In the genomic region with DNA sequence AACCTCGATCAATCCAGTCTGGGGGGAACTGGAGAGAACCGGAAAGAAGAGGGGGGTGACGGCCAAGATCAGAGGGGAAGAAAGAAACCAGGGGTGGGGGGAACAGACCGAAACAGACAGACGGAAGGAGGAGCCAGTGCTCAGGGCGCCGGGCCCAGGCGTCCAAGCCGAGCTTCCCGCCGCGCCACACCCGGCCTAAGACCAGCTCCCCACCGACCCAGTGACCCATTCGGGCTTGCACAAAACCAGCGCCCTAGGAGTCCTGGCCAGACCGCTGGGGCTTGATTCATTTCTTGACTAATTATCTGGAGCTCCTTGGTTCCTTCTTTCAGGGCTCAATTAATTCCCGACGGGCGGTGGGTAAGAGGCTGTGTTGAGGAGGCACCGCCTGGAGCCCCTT, we compare ENCODE assay signal across 14 mouse cellular contexts. TPM values are rescaled to one million over a fixed set of nuclear protein-coding genes. Genes with fewer than 3 reads are reported as not detected.
DNase-seq lines count a peak whose midpoint lies in the region; ATAC-seq and TF ChIP-seq lines count a peak whose summit lies in the region.
"Had no signal": no experiment of that assay in that cellular context is flagged by ENCODE, and none has a peak within 500 bp of the region (broad histone marks: within the 10 kb centered on the region; RNA-seq: fewer than 3 reads in every experiment).

No protein-coding gene starts in this region.

- TF ChIP-seq CTCF in ES-Bruce4 (IDR thresholded peaks at IDR 0.05; ENCODE audit: low read depth, low read length), result no peak

- no peaks in the 10 kb centered on the region for H3K36me3 ChIP-seq in kidney, embryonic 14.5 days (ENCODE audit: control insufficient read depth, insufficient read depth, low read length)
- no peaks in the 10 kb centered on the region for H3K36me3 ChIP-seq in ES-Bruce4 (ENCODE audit: control insufficient read depth, insufficient read depth, low read length, poor library complexity, severe bottlenecking)
- H3K36me3 ChIP-seq in limb, embryonic 11.5 days (ENCODE audit: control insufficient read depth, insufficient read depth, low read length), result no peaks in the 10 kb centered on the region

- ATAC-seq in kidney, embryonic 14.5 days (ENCODE audit: low FRiP score, low TSS enrichment), result no peak
- ATAC-seq in limb, embryonic 11.5 days (ENCODE audit: insufficient number of reproducible peaks, low FRiP score, low TSS enrichment, low read depth), result no peak
- ATAC-seq: intestine, embryonic 16.5 days had no signal

- no peak overlapping the region for H3K4me2 ChIP-seq in kidney, embryonic 14.5 days (replicated peaks; ENCODE audit: low read depth, low read length)
- peak overlapping the region; percentile 27; the same call in 1 of the 2 replicates for H3K4me2 ChIP-seq in limb, embryonic 11.5 days (ENCODE audit: low read depth, severe bottlenecking)
- H3K4me2 ChIP-seq: liver, embryonic 11.5 days had no signal

- no peak overlapping the region; the same call in 1 of the 2 replicates for H3K4me3 ChIP-seq in kidney, embryonic 14.5 days (ENCODE audit: low read length)
- peak overlapping the region; percentile 23; the same call in 1 of the 2 replicates for H3K4me3 ChIP-seq in ES-Bruce4 (ENCODE audit: low read depth, low read length)
- no peak overlapping the region for H3K4me3 ChIP-seq in limb, embryonic 11.5 days (ENCODE audit: low read depth, low read length)

- H3K4me1 ChIP-seq in kidney, embryonic 14.5 days (ENCODE audit: control insufficient read depth, insufficient read depth, low read length), result no peaks in the 10 kb centered on the region
- peaks cover 4% of the 10 kb centered on the region for H3K4me1 ChIP-seq in ES-Bruce4 (ENCODE audit: control insufficient read depth, insufficient read depth, low read length)
- 0 out of 2 replicates have a peak, but pooled peaks cover 3% of the 10 kb centered on the region for H3K4me1 ChIP-seq in limb, embryonic 11.5 days (ENCODE audit: control insufficient read depth, insufficient read depth, low read length)

- TF ChIP-seq EP300 in ES-Bruce4 (IDR thresholded peaks at IDR 0.05; ENCODE audit: insufficient read depth, low read depth, low read length), result no peak

- H3K9me3 ChIP-seq in kidney, embryonic 14.5 days (ENCODE audit: control insufficient read depth, low read length), result no peaks in the 10 kb centered on the region
- H3K9me3 ChIP-seq in ES-Bruce4 (replicated peaks; ENCODE audit: control insufficient read depth, insufficient read depth, low read length, poor library complexity, severe bottlenecking), result no peaks in the 10 kb centered on the region
- H3K9me3 ChIP-seq in limb, embryonic 11.5 days (ENCODE audit: control insufficient read depth, low read length), result no peaks in the 10 kb centered on the region

- 2% methylated on average over 20 of the region's 21 CpGs for WGBS in kidney, embryonic 14.5 days
- 2% methylated on average over 21 of the region's 21 CpGs for WGBS in limb, embryonic 11.5 days

- TF ChIP-seq POLR2A in ES-Bruce4 (IDR thresholded peaks at IDR 0.05; ENCODE audit: insufficient read depth, low read length), result no peak

- no peak for DNase-seq in kidney, postnatal 4 days
- peak; percentile 63 for DNase-seq in Muller cell, postnatal 12 days (ENCODE audit: inconsistent ontology term)
- DNase-seq in limb, embryonic 11.5 days (ENCODE audit: low spot score), result peak; percentile 36
- no peak for DNase-seq in testis, postnatal 10 days (ENCODE audit: low spot score)
- DNase-seq in ovary, postnatal 36 days (ENCODE audit: low spot score), result no peak
- DNase-seq: adrenal gland, postnatal 10 days; cerebellum, adult 9-10 months; heart, adult 11 months; right cerebral cortex, postnatal 14 days; thymus, postnatal 14 days had no signal

- no peak overlapping the region for H3K27ac ChIP-seq in kidney, embryonic 14.5 days (ENCODE audit: low read depth, low read length)
- no peak overlapping the region for H3K27ac ChIP-seq in ES-Bruce4 (ENCODE audit: insufficient read depth, low read length)
- H3K27ac ChIP-seq in limb, embryonic 11.5 days (replicated peaks; ENCODE audit: low read depth, low read length), result no peak overlapping the region

- H3K9ac ChIP-seq in kidney, embryonic 14.5 days (ENCODE audit: low read depth, low read length), result peak overlapping the region; percentile 28; the same call in 1 of the 2 replicates
- H3K9ac ChIP-seq in ES-Bruce4 (ENCODE audit: low read depth, poor library complexity, severe bottlenecking), result 0 out of 2 replicates have a peak overlapping the region, but pooled peaks have one; percentile 46
- H3K9ac ChIP-seq in limb, embryonic 11.5 days (ENCODE audit: low read length), result no peak overlapping the region

- H3K27me3 ChIP-seq in kidney, embryonic 14.5 days (ENCODE audit: control insufficient read depth, insufficient read depth, low read length), result peaks cover 73% of the 10 kb centered on the region
- peaks cover 2% of the 10 kb centered on the region for H3K27me3 ChIP-seq in ES-Bruce4 (ENCODE audit: control insufficient read depth, insufficient read depth, low read length, poor library complexity, severe bottlenecking)
- peaks cover 67% of the 10 kb centered on the region for H3K27me3 ChIP-seq in limb, embryonic 11.5 days (ENCODE audit: control insufficient read depth, insufficient read depth, low read length)

RNA-seq across cellular contexts. Expression of gene Tbx3, which starts 13.6 kb away (rescaled TPM):
- polyA plus RNA-seq in kidney, embryonic 14.5 days (2014; fragmentation: Nextera tagmentation; extraction: Ambion mirVana), result 31.7 and 53.3 TPM in 2 replicates
- polyA plus RNA-seq in ES-Bruce4 (2011; ENCODE audit: insufficient read depth, insufficient read length, low read depth, missing spikeins), result 29.8 and 30.1 TPM in 2 replicates
- 42.6 and 52.2 TPM in 2 replicates for polyA plus RNA-seq in limb, embryonic 11.5 days (2014; fragmentation: Nextera tagmentation; extraction: Ambion mirVana)

Comparison
In these comparisons a context has a peak if more than half of its experiments do, and no peak if none do; other contexts are left out.
1. DNase-seq: peak in Muller cell, postnatal 12 days (single experiment) and limb, embryonic 11.5 days (single experiment); none in kidney, postnatal 4 days (0 of 2), testis, postnatal 10 days (single experiment) and ovary, postnatal 36 days (single experiment).